Mouse (Mus musculus) layer of hippocampus, adult 9-10 months (tissue): ENCODE data around the gene Lyz1.
"Not testable (repeated sequence)": the region's sequence is repeated elsewhere in the genome, so short reads cannot be mapped to it uniquely, and the experiment has no call there.

ENCODE experiments used
- DNase-seq: peaks from one replicate; pipeline ENCODE4 v3.0.0; 2022; ENCODE audit warnings: low spot score

Lyz1 gene

GRCm38 (mm10) chr10:117292671-117293070 is at the start of gene Lyz1:
Gene Lyz1, minus strand, starts transcription at chr10:117292868.
- DNase-seq = no peak

GRCm38 (mm10) chr10:117342406-117342805 is 49.7 kb upstream of the Lyz1 start:
- DNase-seq = no peak

- no peak for DNase-seq
Observed at GRCm38 (mm10) chr10:117341029-117341428, 48.4 kb upstream of the Lyz1 start.

- no peak for DNase-seq
Observed at GRCm38 (mm10) chr10:117339241-117339640, 46.6 kb upstream of the Lyz1 start.

GRCm38 (mm10) chr10:117337946-117338345 is 45.3 kb upstream of the Lyz1 start:
- no peak for DNase-seq

- no peak for DNase-seq
Observed at GRCm38 (mm10) chr10:117335649-117336048, 43.0 kb upstream of the Lyz1 start.

- no peak for DNase-seq
Observed at GRCm38 (mm10) chr10:117330521-117330920, 37.9 kb upstream of the Lyz1 start.

GRCm38 (mm10) chr10:117323782-117324181 is 31.1 kb upstream of the Lyz1 start:
- DNase-seq = no peak

- no peak for DNase-seq
Observed at GRCm38 (mm10) chr10:117322630-117323029, 30.0 kb upstream of the Lyz1 start.

GRCm38 (mm10) chr10:117320571-117320981 is 27.9 kb upstream of the Lyz1 start:
- DNase-seq = no peak

GRCm38 (mm10) chr10:117316391-117316790 is 23.7 kb upstream of the Lyz1 start:
- DNase-seq = no peak

GRCm38 (mm10) chr10:117313133-117313532 is 20.5 kb upstream of the Lyz1 start:
- DNase-seq = no peak

GRCm38 (mm10) chr10:117312168-117312567 is 19.5 kb upstream of the Lyz1 start:
- DNase-seq = no peak

- no peak for DNase-seq
Observed at GRCm38 (mm10) chr10:117304371-117304770, 11.7 kb upstream of the Lyz1 start.

GRCm38 (mm10) chr10:117301688-117302087 is 9.0 kb upstream of the Lyz1 start:
- DNase-seq = no peak

GRCm38 (mm10) chr10:117299901-117300520 is 7.3 kb upstream of the Lyz1 start:
- no peak for DNase-seq

- no peak for DNase-seq
Observed at GRCm38 (mm10) chr10:117299106-117299505, 6.4 kb upstream of the Lyz1 start.

GRCm38 (mm10) chr10:117298336-117298735 is 5.7 kb upstream of the Lyz1 start:
- no peak for DNase-seq

- not testable (repeated sequence) for DNase-seq
Observed at GRCm38 (mm10) chr10:117290936-117291335, 1.7 kb downstream of the Lyz1 start.

- DNase-seq = no peak
Observed at GRCm38 (mm10) chr10:117290046-117290870, 2.4 kb downstream of the Lyz1 start.

GRCm38 (mm10) chr10:117289034-117289505 is 3.6 kb downstream of the Lyz1 start:
- DNase-seq = not testable (repeated sequence)

- no peak for DNase-seq
Observed at GRCm38 (mm10) chr10:117288197-117289033, 4.3 kb downstream of the Lyz1 start.
